Mouse (Mus musculus): Measurements from ENCODE around the gene Psmd8.

DNA sequence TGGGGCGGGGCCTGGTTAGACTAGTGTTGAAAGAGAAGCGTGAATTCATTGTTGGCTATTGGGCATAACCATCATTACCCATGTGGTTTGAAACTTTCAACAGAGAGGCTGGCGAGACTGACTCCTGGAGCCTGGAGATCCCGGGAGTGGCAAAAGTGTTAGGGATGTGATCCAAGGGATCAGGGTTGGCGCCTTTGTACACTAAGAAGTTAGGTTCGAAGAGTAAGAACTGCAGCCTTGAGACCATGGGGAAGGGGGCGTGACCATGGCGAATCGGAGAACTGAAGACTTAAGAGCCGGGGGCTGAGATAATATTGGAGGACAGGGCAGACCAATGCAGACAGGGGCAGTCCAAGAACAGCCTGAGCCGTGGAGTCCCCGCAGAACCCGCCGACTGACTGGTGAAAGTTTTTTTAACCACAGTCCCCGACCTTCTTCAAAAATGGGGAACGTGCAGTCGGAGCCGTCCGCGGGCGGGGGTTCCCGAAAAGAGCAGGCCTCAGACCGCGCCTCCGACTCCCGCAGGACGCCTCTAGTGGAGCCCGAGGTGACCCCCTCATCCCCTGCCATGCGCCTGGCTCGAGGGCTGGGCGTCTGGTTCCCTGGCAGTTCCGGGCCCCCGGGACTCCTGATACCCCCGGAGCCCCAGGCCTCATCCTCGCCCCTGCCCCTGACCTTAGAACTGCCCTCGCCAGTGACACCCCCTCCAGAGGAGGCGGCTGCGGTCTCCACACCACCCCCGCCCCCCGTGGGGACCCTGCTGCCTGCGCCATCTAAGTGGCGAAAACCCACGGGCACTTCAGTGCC, 9.5 kb downstream of the Psmd8 start:
- no peak for TF ChIP-seq CTCF (IDR thresholded peaks at IDR 0.05; ENCODE audit: borderline replicate concordance, control insufficient read depth, extremely low read depth, insufficient read depth, low read length, poor library complexity)
- TF ChIP-seq POLR2A (IDR thresholded peaks at IDR 0.05; ENCODE audit: control insufficient read depth, extremely low read depth, insufficient read depth, low read length, poor library complexity): no peak

All from thymus, adult 2 months (tissue).